Mouse (Mus musculus) heart, postnatal 4 days (tissue): ENCODE measurements around the gene Phyh. TPM values are rescaled to one million over a fixed set of nuclear protein-coding genes. Genes with fewer than 3 reads are reported as not detected.
"Not testable (repeated sequence)": the region's sequence is repeated elsewhere in the genome, so short reads cannot be mapped to it uniquely, and the experiment has no call there.

Experiments used
- DNase-seq: peaks from one replicate; pipeline ENCODE4 v3.0.0; 2021
- total RNA-seq, 2 experiments: library from RNA; stranded (reverse); gene quantifications; 2 replicates each; pipeline ENCODE4 v1.2.3; 2021

Gene Phyh
- total RNA-seq, 2 experiments from 2014 or later, result 293 to 306 TPM

DNA sequence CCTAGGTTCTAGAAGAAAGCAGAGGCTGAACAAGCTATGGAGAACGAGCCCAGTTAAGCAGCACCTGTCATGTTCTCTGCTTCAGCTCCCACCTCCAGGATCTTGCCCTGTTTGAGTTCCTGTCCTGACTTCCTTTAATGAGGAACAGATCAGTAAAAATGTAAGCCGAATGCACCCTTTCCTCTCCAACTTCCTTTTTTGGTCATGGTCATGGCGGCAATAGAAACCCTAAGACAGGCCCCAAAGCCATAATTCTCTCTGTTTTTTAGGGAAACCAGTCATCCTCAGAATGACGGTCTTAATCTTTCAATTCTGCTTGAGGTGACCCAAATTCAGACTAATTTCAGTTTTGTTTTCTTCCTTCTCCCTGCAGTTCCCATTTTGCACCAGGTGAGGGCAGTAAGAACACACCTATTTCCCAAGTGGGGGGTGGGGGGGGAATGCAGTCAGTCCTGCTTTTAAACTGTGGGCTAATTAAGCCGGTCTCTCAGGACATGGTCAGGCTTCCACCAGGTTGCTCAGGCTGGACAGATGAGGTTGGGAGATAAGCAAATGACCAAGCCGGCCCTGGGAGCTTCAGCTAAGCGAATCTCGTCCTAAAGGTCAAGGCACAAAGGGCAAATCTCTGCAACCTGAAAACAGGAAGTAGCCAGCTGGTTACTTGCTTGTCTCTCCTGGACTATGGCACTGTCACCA is 1.3 kb upstream of the Phyh start:
- DNase-seq, result peak; percentile 66

DNA sequence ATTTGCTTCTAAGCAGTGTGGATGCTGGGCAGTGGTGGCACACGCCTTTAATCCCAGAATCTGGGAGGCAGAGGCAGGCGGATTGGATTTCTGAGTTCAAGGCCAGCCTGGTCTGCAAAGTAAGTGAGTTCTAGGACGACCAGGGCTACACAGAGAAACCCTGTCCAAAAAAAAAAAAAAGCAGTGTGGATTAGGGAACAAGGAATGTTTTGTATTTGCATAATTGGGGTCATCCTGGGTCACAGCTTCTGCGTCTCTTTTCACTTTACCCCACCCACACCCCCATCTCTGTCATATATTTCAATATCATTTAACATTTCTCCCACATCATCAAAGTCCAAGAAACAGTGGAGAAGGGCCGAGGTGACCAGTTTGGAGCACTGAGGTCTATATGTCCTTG is 2.2 kb downstream of the Phyh start:
- no peak for DNase-seq

DNA sequence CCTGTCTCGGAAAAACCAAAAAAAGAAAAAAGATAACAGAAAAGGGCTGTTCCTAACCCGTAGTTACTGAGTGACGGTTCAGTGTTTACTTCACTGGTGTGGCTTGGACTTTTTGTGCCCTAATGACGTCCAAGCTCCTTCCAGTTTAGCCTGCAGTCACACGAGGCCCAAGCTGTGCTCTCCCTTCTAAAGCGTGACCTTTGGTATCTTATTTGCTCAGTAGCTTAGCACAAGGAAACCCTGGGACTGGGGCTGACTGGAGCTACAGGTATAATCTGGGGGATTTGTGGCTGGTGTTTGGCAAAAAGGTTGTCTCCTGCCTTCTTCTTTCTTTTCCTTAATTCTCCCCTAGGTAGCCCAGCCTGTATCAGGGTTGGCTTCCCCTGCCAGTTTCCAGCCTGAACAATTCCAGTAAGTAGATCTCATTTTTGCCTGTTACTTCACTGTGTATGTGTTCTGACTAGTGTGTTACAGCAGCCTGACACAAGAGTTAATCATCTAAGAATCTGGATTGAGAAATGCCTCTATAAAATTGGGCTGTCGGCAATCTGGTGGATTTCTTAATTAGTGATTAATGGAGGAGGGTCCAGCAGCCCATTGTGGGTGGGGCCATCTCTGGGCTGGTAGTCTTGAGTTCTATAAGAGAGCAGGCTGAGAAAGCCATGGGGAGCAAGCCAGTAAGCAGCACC is 3.8 kb downstream of the Phyh start:
- DNase-seq, result no peak

DNA sequence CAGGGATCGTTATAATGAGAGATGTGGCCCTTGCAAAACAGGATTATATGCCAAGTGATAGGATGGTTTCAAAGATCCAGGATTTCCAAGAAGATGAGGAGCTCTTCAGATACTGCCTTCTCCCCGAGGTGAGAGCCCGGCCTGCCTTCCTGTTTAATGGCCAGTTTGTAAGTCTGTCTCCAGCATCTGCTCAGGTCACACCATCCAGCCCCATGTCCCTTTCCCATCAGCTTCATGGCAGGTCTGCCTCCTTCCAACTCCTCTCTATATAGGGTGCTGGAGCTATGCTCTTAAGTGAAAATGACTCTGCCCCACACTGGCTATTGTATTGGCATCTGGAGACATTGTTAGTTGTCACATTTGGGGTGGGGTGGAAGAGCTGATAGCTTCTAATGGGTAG is 8.6 kb downstream of the Phyh start:
- no peak for DNase-seq

DNA sequence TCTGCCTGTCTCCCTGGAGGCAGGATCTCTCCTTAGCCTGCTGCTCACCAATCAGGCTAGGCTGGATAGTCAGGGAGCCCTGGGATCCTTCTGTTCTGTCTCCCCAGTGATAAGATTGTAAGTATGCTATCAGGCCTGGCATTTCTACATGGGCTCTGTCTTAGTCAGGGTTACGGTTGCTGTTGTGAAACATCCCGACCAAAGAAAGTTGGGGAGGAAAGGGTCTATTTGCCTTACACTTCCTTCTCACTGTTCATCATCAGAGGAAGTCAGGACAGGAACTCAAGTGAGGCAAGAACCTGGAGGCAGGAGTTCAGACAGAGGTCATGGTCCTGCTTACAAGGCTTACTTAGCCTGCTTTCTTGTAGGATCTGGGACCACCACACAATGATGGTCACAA is 10.4 kb downstream of the Phyh start:
- DNase-seq, result no peak

DNA sequence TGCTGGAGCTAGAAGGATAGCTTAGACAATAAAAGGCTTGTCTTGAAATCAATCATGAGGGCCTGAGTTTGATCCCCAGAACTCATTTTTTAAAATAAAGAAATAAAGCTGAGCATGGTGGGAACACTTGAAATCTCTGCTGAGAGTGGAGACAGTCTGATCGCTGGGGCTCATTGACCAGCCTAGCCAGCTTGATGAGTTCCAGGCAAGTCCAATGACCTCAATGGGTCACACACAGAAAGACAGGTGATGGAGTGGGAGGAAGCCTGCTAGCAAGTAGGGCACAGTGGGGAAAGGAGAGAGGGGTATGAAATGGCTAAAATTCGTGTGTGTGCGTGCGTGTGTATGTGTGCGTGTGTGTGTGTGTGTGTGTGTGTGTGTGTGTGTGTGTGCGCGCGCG is 15.7 kb downstream of the Phyh start:
- DNase-seq, result no peak

DNA sequence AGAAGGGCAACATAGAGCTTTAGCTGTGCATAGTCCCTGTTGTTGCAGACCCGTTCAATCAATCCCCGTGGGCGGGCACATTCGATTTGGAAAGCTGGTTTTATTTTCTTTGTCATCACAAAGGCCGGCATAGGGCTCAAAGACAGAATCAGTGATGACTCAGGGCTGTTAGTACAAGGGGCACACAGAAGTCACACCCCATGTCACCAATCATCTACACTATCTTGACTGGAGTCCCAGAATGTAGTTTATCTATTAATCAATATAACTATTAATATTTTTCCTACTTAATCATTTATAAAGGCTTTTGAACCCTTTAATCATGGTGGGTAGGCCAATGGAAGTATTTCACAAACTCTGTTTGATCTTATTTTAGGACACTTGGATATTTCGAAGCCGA is 19.1 kb downstream of the Phyh start:
- DNase-seq, result no peak

DNA sequence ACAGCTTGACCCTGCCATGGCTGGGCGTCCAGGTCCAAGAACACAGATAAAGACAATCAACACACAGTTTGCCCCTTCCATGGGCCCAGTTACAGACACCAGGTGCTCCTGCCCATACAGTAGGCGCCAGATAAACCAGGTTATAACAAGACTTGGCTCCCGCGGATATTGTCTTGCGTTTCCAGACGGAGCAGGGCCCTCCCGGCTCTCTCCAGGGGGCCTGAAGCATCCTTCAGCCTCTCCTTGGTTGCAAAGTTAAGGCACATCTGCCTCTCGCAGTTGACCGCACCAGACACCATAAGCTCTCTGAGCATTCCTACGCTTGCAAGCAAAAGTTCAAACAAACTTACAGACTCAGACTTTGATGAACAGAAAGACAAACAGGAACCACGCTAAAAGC is 22.0 kb downstream of the Phyh start:
- DNase-seq, result no peak

DNA sequence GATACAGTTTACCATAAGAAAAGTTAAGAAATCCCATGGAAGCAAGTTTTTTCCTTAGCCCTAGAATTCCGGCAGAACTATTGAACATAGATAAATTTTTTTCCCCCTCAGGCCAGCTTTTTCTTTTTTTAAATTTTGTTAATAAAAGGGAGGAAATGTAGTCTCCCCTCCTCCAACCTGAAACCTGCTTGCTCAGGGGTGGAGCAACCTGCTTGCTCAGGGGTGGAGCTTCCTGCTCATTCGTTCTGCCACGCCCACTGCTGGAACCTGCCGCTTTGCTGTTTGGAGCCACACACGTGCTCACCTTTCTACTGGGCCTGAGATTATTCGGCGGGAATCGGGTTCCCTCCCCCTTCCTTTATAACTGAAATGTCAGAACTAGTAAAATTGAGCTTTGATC is 30.9 kb downstream of the Phyh start:
- not testable (repeated sequence) for DNase-seq

DNA sequence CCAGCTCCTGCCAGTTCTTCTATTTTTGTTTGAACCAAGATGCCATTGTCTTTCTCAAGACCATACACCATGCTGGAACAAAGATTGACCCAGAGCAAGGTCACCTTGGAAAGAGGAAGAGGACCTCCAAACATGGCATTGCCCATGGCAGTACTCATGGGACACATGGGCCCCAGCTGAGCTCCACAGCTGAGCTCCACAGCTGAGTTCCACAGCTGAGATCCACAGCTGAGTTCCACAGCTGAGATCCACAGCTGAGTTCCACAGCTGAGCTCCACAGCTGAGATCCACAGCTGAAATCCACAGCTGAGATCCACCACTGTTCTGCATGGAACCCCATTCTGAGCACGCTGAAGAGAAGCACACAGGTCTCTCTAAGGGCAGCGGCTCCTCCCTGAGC is 32.2 kb downstream of the Phyh start:
- DNase-seq, result no peak

DNA sequence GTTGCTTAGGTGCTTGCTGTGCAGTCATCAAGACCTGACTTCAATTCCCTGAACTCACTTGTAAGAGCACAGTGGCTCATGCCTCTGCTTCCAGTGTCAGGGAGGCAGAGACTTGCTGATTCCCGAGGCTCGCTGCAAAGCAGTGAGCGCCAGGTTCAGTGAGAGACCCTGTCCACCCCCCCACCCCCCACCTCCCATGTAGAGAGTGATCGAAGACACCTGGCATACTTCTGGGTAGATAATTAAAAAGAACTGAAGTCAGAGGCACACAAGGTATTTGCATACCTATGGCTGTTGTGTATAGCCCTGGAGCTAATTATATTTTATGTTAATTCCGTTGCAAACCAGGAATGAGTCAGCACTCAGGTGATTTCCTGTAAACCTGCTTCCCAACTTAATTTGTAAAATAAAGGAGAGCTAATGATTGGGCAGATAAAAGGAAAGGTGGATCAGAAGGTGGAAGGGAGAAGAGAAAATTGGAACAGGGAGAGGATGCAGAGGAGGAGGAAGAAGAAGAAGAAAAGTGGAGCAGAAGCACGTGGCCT is 35.5 kb downstream of the Phyh start:
- no peak for DNase-seq

DNA sequence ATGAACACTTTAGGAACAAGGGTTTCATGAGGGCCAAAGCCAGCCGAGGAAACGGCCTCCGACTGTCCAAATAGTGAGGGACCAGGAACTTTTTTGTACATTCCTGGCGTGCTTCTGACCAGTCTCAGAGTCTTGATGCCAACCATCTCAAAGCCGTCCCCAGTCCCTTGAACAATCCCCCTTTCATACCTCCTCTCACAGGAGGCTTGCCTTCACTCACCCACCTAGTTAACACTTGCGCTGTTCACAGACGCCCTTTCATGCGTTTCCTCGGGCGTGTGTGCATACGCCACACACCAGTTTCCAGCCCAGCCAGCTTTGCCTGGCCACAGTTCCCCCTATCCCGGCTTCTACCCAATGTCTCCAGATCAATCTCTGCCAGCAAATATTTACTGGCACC is 39.2 kb downstream of the Phyh start:
- DNase-seq, result no peak

DNA sequence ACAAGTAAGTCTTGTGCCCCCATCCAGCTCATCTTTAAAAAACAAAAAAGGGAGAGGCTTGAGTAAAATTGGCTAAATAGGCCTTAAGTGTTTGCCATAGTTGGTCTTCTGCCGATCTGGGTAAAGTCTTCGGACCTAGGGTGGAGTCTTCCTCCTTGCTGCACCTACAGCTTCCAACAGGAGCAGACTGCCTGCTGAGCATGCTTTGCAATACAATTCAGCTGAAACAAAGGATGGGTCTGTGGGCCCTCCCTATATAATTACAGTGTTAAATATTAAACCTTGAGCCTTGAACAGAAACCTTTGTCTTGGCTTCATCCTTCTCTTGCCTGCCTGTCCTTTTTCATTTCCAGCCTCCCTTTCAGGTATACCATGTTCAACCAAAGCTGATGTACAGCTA is 49.0 kb downstream of the Phyh start:
- no peak for DNase-seq

DNA sequence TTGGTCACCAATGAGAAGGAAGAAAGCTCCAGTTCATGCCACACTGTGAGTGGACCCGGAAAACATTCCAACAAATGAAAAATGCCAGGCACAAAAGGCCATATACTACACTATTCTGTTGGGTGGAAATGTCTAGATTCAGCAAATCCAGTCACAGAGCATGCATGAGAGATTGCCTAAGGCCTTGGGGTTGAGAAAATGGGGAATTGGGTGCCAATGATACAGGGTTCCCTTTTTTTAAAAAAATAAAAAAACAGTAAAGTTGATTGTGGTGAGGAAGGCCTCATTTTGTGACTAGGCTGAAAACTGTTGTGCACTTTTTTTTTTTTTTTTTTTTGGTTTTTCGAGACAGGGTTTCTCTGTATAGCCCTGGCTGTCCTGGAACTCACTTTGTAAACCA is 50.3 kb downstream of the Phyh start:
- no peak for DNase-seq

DNA sequence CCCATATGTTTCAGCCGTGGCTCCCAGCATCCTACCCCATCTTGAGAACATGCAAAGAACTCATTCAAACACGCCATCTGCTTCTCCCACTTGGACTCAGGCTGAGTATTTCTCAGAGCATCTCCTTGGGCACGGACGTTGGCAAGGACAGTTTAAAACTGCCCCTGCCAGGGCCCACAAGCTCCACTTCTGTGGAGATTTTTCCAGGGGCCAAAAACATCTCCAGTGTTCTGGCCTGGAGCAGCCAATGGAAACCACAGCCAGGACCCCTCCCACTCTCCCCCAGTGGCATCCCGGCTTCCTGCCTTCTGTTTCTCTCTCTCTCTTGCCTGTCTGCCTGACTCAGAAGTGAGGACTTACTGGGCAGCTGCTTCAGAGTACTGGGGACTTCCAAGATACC is 57.0 kb downstream of the Phyh start, which contains the start of gene Ucma:
Gene Ucma (plus strand): TSS at position 316 of the 400 bp plus-strand sequence.
- DNase-seq, result no peak

DNA sequence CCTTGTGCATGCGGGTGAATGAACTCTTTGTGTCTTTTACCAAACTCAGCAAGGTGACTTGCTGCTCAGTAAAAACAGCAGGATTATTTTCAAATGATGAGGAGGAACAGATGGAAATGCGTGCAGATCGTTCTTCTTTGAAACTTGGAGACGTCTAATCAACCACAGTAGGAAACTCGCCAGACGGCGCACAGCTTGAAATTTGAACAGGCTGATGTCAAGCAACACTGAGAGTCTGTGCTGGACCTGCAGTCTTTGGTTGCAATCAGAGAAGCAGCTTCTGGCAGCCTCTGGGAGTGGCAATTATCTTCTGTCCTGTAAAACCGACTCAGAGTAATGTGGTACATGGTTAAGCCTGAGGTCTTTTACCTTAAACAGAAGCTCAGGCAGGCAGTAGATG is 59.3 kb downstream of the Phyh start:
- no peak for DNase-seq

DNA sequence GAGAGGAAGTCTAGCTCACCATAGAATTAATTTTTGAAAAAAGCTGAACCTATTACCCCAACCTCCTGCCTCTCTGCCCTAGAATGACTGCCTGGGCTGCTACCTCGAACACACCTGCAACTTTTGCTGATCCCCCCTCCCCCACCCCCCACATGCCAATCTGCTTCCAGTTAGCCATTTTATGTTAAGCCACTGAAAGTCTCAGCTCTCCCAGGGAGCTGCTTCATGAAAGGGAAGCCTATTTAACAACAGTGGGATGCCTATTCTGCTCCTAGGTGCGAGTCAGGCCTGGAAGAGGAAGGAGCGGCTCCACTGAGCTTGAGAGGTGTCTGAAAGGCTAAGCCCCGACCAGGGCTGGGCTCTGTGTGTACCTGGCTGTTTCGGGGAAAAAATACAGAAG is 65.2 kb downstream of the Phyh start:
- DNase-seq, result no peak

DNA sequence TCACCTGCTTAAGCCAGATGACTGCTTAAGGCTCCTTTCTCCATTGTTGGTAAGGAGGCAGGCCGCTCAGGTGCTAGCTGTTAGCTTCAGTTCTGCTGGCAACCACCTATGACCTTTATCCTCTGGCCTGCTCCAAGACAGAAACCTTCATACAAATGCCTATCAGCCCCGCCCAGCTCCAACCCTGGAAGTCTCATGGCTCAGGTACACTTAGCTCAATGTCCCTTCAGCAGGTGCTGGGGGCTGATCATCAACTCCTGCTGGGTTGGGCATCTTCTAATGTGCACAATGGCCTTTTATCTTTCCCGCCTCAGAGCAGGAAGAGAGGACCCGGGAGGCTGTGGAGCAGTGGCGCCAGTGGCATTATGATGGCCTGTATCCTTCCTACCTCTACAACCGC is 66.2 kb downstream of the Phyh start:
- no peak for DNase-seq

DNA sequence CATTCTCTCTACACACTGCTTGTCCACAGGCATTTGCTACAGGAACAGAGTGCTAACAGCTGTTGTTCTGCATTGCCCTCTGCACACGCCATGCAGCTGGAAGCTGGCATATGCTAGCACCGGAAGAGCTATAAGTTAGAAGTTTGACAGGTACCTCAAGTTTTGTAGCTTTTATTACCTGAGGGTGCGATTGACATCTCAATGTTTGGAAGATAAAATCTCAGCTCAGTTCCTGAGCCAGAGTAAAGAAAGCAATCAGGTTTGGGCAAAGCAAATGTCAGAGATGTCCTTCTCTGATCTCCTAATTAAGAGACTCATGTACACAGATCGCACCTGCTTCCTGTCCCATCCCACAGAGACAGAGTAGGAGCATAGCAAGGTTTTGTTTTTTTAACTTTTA is 68.0 kb downstream of the Phyh start:
- DNase-seq, result no peak

DNA sequence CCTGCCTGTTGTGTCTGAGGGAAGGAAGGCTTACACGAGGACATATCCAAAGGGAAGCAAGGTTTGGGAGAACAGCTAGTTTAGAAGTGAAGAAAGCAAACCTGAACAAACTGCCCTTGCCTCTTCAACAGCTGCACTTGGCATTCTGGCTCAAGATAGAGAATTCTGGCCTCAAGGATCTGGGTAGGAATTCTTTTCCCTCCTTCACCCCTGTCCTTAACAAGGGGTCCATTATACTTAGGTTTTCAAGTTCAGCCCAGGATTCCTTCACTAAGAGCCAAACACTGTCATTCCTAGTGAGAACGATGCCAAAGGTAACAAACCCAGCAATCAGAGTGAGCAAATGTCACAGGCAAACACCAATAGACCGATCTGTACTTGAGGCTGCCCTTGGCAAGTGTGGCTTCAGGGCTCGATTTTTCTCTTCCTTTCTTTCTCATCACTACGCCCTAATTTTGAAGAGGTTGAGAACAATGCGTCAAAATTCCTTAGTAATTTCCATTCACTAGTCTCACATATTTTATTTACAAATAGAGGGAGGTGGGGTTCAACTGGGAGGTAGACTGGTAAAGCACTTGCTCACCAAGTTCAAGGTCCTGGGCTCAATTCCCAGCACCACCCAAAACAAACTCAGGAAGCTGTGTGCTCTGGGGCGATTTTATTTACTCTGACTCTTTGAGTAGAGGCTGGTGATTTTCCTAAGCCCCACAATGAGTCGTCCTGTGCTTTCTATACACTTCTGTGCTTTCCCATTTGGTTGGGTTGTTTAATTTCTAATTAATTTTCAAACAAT is 68.8 kb downstream of the Phyh start:
- DNase-seq, result no peak
